Mouse (Mus musculus): ENCODE data around the gene Uqcc2.

Gene Uqcc2

GRCm38 (mm10) chr17:27133551-27134141, at the start of gene Uqcc2:
Gene Uqcc2 (minus strand): TSS chr17:27133916.
- peak; percentile 95 to 97 for DNase-seq (ENCODE audit: low spot score in 2 of 2)

GRCm38 (mm10) chr17:27182401-27182800, 48.7 kb upstream of the Uqcc2 start:
- DNase-seq (ENCODE audit: low spot score in 2 of 2), result no peak

GRCm38 (mm10) chr17:27181666-27182065, 48.0 kb upstream of the Uqcc2 start:
- DNase-seq (ENCODE audit: low spot score in 2 of 2), result no peak

GRCm38 (mm10) chr17:27179681-27180280, 46.1 kb upstream of the Uqcc2 start:
- DNase-seq (ENCODE audit: low spot score in 2 of 2), result no peak

- no peak for DNase-seq (ENCODE audit: low spot score in 2 of 2)
Observed at GRCm38 (mm10) chr17:27178427-27179177, 44.9 kb upstream of the Uqcc2 start.

- DNase-seq (ENCODE audit: low spot score in 2 of 2), result no peak
Observed at GRCm38 (mm10) chr17:27178019-27178418, 44.3 kb upstream of the Uqcc2 start.

GRCm38 (mm10) chr17:27176754-27177153, 43.0 kb upstream of the Uqcc2 start:
- DNase-seq (ENCODE audit: low spot score in 2 of 2), result no peak

GRCm38 (mm10) chr17:27176287-27176686, 42.6 kb upstream of the Uqcc2 start:
- DNase-seq (ENCODE audit: low spot score in 2 of 2), result no peak

GRCm38 (mm10) chr17:27175196-27175874, 41.6 kb upstream of the Uqcc2 start:
- DNase-seq (ENCODE audit: low spot score in 2 of 2), result no peak

- no peak for DNase-seq (ENCODE audit: low spot score in 2 of 2)
Observed at GRCm38 (mm10) chr17:27173715-27174114, 40.0 kb upstream of the Uqcc2 start.

GRCm38 (mm10) chr17:27172459-27172858, 38.7 kb upstream of the Uqcc2 start:
- DNase-seq (ENCODE audit: low spot score in 2 of 2), result no peak

GRCm38 (mm10) chr17:27171121-27171520, 37.4 kb upstream of the Uqcc2 start:
- no peak for DNase-seq (ENCODE audit: low spot score in 2 of 2)

- DNase-seq (ENCODE audit: low spot score in 2 of 2), result no peak
Observed at GRCm38 (mm10) chr17:27169952-27170695, 36.4 kb upstream of the Uqcc2 start.

- DNase-seq (ENCODE audit: low spot score in 2 of 2), result no peak
Observed at GRCm38 (mm10) chr17:27168569-27168968, 34.9 kb upstream of the Uqcc2 start.

- no peak for DNase-seq (ENCODE audit: low spot score in 2 of 2)
Observed at GRCm38 (mm10) chr17:27167545-27167944, 33.8 kb upstream of the Uqcc2 start, which contains the start of gene Ip6k3. Gene Ip6k3 (minus strand): TSS chr17:27167795.

GRCm38 (mm10) chr17:27166901-27167300, 33.2 kb upstream of the Uqcc2 start:
- no peak for DNase-seq (ENCODE audit: low spot score in 2 of 2)

GRCm38 (mm10) chr17:27165054-27165773, 31.5 kb upstream of the Uqcc2 start:
- DNase-seq (ENCODE audit: low spot score in 2 of 2), result no peak

GRCm38 (mm10) chr17:27160905-27161304, 27.2 kb upstream of the Uqcc2 start:
- peak in 1 of 2 experiments; percentile 57 for DNase-seq (ENCODE audit: low spot score in 2 of 2)

GRCm38 (mm10) chr17:27159169-27159568, 25.5 kb upstream of the Uqcc2 start:
- DNase-seq (ENCODE audit: low spot score in 2 of 2), result no peak

- DNase-seq (ENCODE audit: low spot score in 2 of 2), result no peak
Observed at GRCm38 (mm10) chr17:27158439-27158838, 24.7 kb upstream of the Uqcc2 start.

- no peak for DNase-seq (ENCODE audit: low spot score in 2 of 2)
Observed at GRCm38 (mm10) chr17:27155752-27156151, 22.0 kb upstream of the Uqcc2 start.
